Mouse (Mus musculus): ENCODE data around the gene Sprr2i. TPM values are rescaled to one million over a fixed set of nuclear protein-coding genes. Genes with fewer than 3 reads are reported as not detected.

Sprr2i gene
- polyA plus RNA-seq, 1 experiment: not detected

Other genes starting within 250 kb of the Sprr2i start
- not detected in 2 replicates for gene Sprr2a1, start 192.2 kb upstream of the Sprr2i start, polyA plus RNA-seq (2012; ENCODE audit: insufficient read depth, insufficient read length, missing spikeins)
- not detected in 2 replicates for gene Sprr2a2, start 192.1 kb upstream of the Sprr2i start, polyA plus RNA-seq (2012; ENCODE audit: insufficient read depth, insufficient read length, missing spikeins)
- not detected in 2 replicates for gene Sprr2a3, start 122.6 kb upstream of the Sprr2i start, polyA plus RNA-seq (2012; ENCODE audit: insufficient read depth, insufficient read length, missing spikeins)
- gene Sprr2b, start 91.4 kb upstream of the Sprr2i start, polyA plus RNA-seq (2012; ENCODE audit: insufficient read depth, insufficient read length, missing spikeins): not detected in 2 replicates
- gene Sprr2d, start 68.9 kb upstream of the Sprr2i start, polyA plus RNA-seq (2012; ENCODE audit: insufficient read depth, insufficient read length, missing spikeins): not detected in 2 replicates
- gene Sprr2e, start 55.8 kb upstream of the Sprr2i start, polyA plus RNA-seq (2012; ENCODE audit: insufficient read depth, insufficient read length, missing spikeins): not detected in 2 replicates
- gene Sprr2f, start 42.8 kb upstream of the Sprr2i start, polyA plus RNA-seq (2012; ENCODE audit: insufficient read depth, insufficient read length, missing spikeins): not detected in 2 replicates
- not detected in 2 replicates for gene Sprr2h, start 22.3 kb upstream of the Sprr2i start, polyA plus RNA-seq (2012; ENCODE audit: insufficient read depth, insufficient read length, missing spikeins)
- gene Sprr2j-ps, start 10.1 kb downstream of the Sprr2i start, polyA plus RNA-seq (2012; ENCODE audit: insufficient read depth, insufficient read length, missing spikeins): not detected in 2 replicates
- 31.8 and 35.2 TPM in 2 replicates for gene Gm9774, start 21.4 kb downstream of the Sprr2i start, polyA plus RNA-seq (2012; ENCODE audit: insufficient read depth, insufficient read length, missing spikeins)
- gene Sprr2k, start 24.6 kb downstream of the Sprr2i start, polyA plus RNA-seq (2012; ENCODE audit: insufficient read depth, insufficient read length, missing spikeins): not detected in 2 replicates
- not detected in 2 replicates for gene Sprr1b, start 30.8 kb downstream of the Sprr2i start, polyA plus RNA-seq (2012; ENCODE audit: insufficient read depth, insufficient read length, missing spikeins)
- gene Sprr3, start 50.7 kb downstream of the Sprr2i start, polyA plus RNA-seq (2012; ENCODE audit: insufficient read depth, insufficient read length, missing spikeins): not detected in 2 replicates
- gene Sprr1a, start 77.9 kb downstream of the Sprr2i start, polyA plus RNA-seq (2012; ENCODE audit: insufficient read depth, insufficient read length, missing spikeins): not detected in 2 replicates
- gene Sprr4, start 92.5 kb downstream of the Sprr2i start, polyA plus RNA-seq (2012; ENCODE audit: insufficient read depth, insufficient read length, missing spikeins): not detected in 2 replicates
- not detected in 2 replicates for gene 2310046K23Rik, start 126.5 kb downstream of the Sprr2i start, polyA plus RNA-seq (2012; ENCODE audit: insufficient read depth, insufficient read length, missing spikeins)
- not detected in 2 replicates for gene Ivl, start 165.7 kb downstream of the Sprr2i start, polyA plus RNA-seq (2012; ENCODE audit: insufficient read depth, insufficient read length, missing spikeins)
- not detected in 2 replicates for gene Smcp, start 181.0 kb downstream of the Sprr2i start, polyA plus RNA-seq (2012; ENCODE audit: insufficient read depth, insufficient read length, missing spikeins)
- not detected in 2 replicates for gene 2210017I01Rik, start 199.5 kb downstream of the Sprr2i start, polyA plus RNA-seq (2012; ENCODE audit: insufficient read depth, insufficient read length, missing spikeins)
- gene Lce6a, start 213.7 kb downstream of the Sprr2i start, polyA plus RNA-seq (2012; ENCODE audit: insufficient read depth, insufficient read length, missing spikeins): not detected in 2 replicates
- gene Lce1a1, start 240.3 kb downstream of the Sprr2i start, polyA plus RNA-seq (2012; ENCODE audit: insufficient read depth, insufficient read length, missing spikeins): not detected in 2 replicates
- gene Lce1b, start 248.9 kb downstream of the Sprr2i start, polyA plus RNA-seq (2012; ENCODE audit: insufficient read depth, insufficient read length, missing spikeins): not detected in 2 replicates